Mouse (Mus musculus): ENCODE data around the gene Hdac1. TPM values are rescaled to one million over a fixed set of nuclear protein-coding genes. Genes with fewer than 3 reads are reported as not detected.

The Hdac1 gene
- polyA plus RNA-seq (2012; rRNA removed), result 147 and 152 TPM in 2 replicates

GRCm38 (mm10) chr4:129542592-129543141 lies at the start of gene Hdac1:
Hdac1 (minus strand) TSS chr4:129542713.

DNA sequence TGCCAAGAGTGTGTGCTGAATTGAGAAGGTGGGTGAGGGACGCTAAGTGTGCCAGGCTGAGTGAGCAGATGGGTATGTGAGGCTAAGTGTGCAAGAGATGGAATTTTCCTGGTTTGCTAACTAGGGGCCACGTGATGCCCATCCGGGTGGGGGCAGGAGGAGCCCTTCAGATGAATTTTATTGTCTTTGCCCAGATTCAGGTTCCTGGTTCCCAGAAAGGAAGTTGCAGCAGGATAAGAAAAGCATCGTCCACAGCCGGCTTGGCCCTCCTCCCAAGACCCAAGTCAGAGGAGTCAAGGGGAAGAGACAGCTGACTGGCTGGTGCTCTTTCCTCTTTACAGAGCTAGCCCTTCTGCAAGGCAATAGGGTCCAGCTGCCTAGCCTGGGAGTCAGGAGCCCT lies 36.0 kb upstream of the Hdac1 start, which contains the start of gene Fam167b:
TSS of gene Fam167b (minus strand) at position 84 of the 400 bp plus-strand sequence.

GRCm38 (mm10) chr4:129573430-129573829 lies 30.9 kb upstream of the Hdac1 start, which contains the start of gene Lck:
Lck (minus strand) TSS chr4:129573641.

DNA sequence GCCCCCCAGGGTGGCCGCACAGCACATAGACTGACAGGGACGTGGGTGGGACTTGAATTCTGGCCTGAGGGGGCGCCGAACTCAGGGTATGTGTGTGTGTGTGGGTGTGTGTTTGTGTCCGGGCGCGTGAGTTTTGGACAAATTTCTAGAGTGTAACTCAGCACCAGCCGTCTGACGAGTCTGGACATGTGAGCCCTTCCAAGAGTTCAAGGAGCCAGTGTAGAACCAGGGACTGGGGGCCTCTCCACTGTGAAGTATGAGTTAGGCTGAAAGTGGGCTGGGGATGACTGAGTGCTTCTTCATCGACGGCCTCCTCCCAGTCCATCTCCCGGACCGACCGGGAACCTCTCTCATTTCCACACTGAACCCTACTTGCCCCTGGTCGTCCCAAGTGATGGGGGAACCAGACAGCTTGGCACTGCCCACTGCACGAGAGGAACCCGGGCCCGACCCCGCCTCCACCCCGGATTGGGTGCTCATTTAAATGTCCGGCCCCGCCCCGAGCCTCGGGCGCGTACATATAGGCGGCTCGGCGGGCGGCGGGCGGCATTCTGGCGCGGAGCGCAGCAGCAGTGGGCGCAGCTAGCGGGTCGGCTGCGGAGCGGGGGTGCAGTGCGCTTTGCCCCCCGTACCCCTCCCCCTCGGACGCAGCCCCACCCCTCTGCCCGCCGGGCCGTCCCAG lies 29.3 kb downstream of the Hdac1 start, which contains the start of gene Marcksl1:
TSS of gene Marcksl1 (plus strand) at position 496 of the 682 bp plus-strand sequence.

GRCm38 (mm10) chr4:129490972-129491880 lies 51.3 kb downstream of the Hdac1 start, which contains the start of the genes Tssk3 and Fam229a:
Tssk3 (minus strand) TSS chr4:129491022.
Fam229a (plus strand) TSS chr4:129491190.

Other genes with a start within 250 kb of the Hdac1 start
- gene Rbbp4, start 207.3 kb downstream of the Hdac1 start, polyA plus RNA-seq (2012; rRNA removed), result 115 and 134 TPM in 2 replicates
- 27.3 and 32.9 TPM in 2 replicates for gene Zbtb8os, start 207.0 kb downstream of the Hdac1 start, polyA plus RNA-seq (2012; rRNA removed)
- gene Zbtb8a, start 164.6 kb downstream of the Hdac1 start, polyA plus RNA-seq (2012; rRNA removed), result 16.9 and 18.8 TPM in 2 replicates
- 5.6 and 6.8 TPM in 2 replicates for gene Zbtb8b, start 101.9 kb downstream of the Hdac1 start, polyA plus RNA-seq (2012; rRNA removed)
- gene Bsdc1, start 81.1 kb downstream of the Hdac1 start, polyA plus RNA-seq (2012; rRNA removed), result 28.6 and 30.8 TPM in 2 replicates
- gene Tssk3, start 51.7 kb downstream of the Hdac1 start, polyA plus RNA-seq (2012; rRNA removed), result 0.14 and 0.18 TPM in 2 replicates
- 0.26 TPM in 1 of 2 replicates, not detected in the other for gene Fam229a, start 51.5 kb downstream of the Hdac1 start, polyA plus RNA-seq (2012; rRNA removed)
- gene Marcksl1, start 29.1 kb downstream of the Hdac1 start, polyA plus RNA-seq (2012; rRNA removed), result 1,353 and 1,492 TPM in 2 replicates
- 9.5 TPM in 2 replicates for gene Lck, start 30.9 kb upstream of the Hdac1 start, polyA plus RNA-seq (2012; rRNA removed)
- gene Fam167b, start 35.8 kb upstream of the Hdac1 start, polyA plus RNA-seq (2012; rRNA removed), result 0.92 and 2.0 TPM in 2 replicates
- 314 and 322 TPM in 2 replicates for gene Eif3i, start 57.9 kb upstream of the Hdac1 start, polyA plus RNA-seq (2012; rRNA removed)
- 153 and 164 TPM in 2 replicates for gene Tmem234, start 58.0 kb upstream of the Hdac1 start, polyA plus RNA-seq (2012; rRNA removed)
- 5.1 and 5.3 TPM in 2 replicates for gene Dcdc2b, start 71.5 kb upstream of the Hdac1 start, polyA plus RNA-seq (2012; rRNA removed)
- 34.5 and 37.2 TPM in 2 replicates for gene Iqcc, start 76.4 kb upstream of the Hdac1 start, polyA plus RNA-seq (2012; rRNA removed)
- 126 TPM in 2 replicates for gene Ccdc28b, start 81.2 kb upstream of the Hdac1 start, polyA plus RNA-seq (2012; rRNA removed)
- gene Txlna, start 98.4 kb upstream of the Hdac1 start, polyA plus RNA-seq (2012; rRNA removed), result 60.4 and 65.8 TPM in 2 replicates
- 35.8 and 38.3 TPM in 2 replicates for gene Kpna6, start 130.1 kb upstream of the Hdac1 start, polyA plus RNA-seq (2012; rRNA removed)
- gene Tmem39b, start 154.1 kb upstream of the Hdac1 start, polyA plus RNA-seq (2012; rRNA removed), result 52.7 and 53.0 TPM in 2 replicates
- 97.4 and 97.6 TPM in 2 replicates for gene Khdrbs1, start 199.6 kb upstream of the Hdac1 start, polyA plus RNA-seq (2012; rRNA removed)